Mouse (Mus musculus) midbrain, embryonic 16.5 days (tissue): ENCODE measurements around the gene Rbfox1. TPM values are rescaled to one million over a fixed set of nuclear protein-coding genes. Genes with fewer than 3 reads are reported as not detected.

ENCODE experiments used
- ATAC-seq: fragments of 200-750 bp; cut with Nextera tagmentation; 2 replicates; pipeline ENCODE4 v1.8.0; 2017; ENCODE audit warnings: moderate TSS enrichment
- H3K27ac ChIP-seq: fragments of 300-500 bp; sonication (generic); 2 replicates; pipeline ENCODE4 v1.5.1; 2014; ENCODE audit warnings: mild to moderate bottlenecking, low read length, mixed read lengths
- H3K27me3 ChIP-seq: fragments of 300-500 bp; sonication (generic); 2 replicates; pipeline ENCODE4 v1.6.1; 2014; ENCODE audit warnings: low read depth, low read length, mixed read lengths; ENCODE audit not compliant: control insufficient read depth, insufficient read depth
- H3K36me3 ChIP-seq: fragments of 300-500 bp; sonication (generic); 2 replicates; pipeline ENCODE4 v1.6.1; 2014; ENCODE audit warnings: mild to moderate bottlenecking, low read length, moderate library complexity, mixed read lengths; ENCODE audit not compliant: control insufficient read depth, insufficient read depth
- H3K4me1 ChIP-seq: fragments of 300-500 bp; sonication (generic); 2 replicates; pipeline ENCODE4 v1.6.1; 2014; ENCODE audit warnings: mild to moderate bottlenecking, low read length, mixed read lengths; ENCODE audit not compliant: control insufficient read depth, insufficient read depth
- H3K4me2 ChIP-seq: fragments of 300-500 bp; sonication (generic); 2 replicates; pipeline ENCODE4 v1.6.1; 2014; ENCODE audit warnings: mild to moderate bottlenecking, low read length, mixed read lengths
- H3K4me3 ChIP-seq: fragments of 300-500 bp; sonication (generic); 2 replicates; pipeline ENCODE4 v1.5.1; 2014; ENCODE audit warnings: low read depth, mild to moderate bottlenecking, low read length, moderate library complexity, mixed read lengths
- H3K9ac ChIP-seq: fragments of 300-500 bp; sonication (generic); 2 replicates; pipeline ENCODE4 v1.6.1; 2014; ENCODE audit warnings: low read depth, low read length, mixed read lengths
- H3K9me3 ChIP-seq: fragments of 300-500 bp; sonication (generic); replicated peaks from 2 replicates; pipeline ENCODE4 v1.6.1; 2014; ENCODE audit warnings: mild to moderate bottlenecking, low read length, mixed read lengths; ENCODE audit not compliant: control insufficient read depth, poor library complexity, severe bottlenecking
- WGBS: fragments of 180-500 bp; shearing (Covaris S2); extraction: QIAGEN DNeasy Blood & Tissue Kit; methylation state at CpG from one replicate; pipeline ENCODE4 v1.1.7; 2014; 5-methylcytosine and 5-hydroxymethylcytosine counted together
- polyA plus RNA-seq: library from polyadenylated mRNA; unstranded; fragments of >200 nt; fragmentation: Nextera tagmentation; extraction: Ambion mirVana; gene quantifications from 2 replicates; pipeline ENCODE4 v1.2.1, GENCODE M21; 2015

The Rbfox1 gene
- polyA plus RNA-seq, 1 experiment from 2014 or later: 259 TPM

- Histone ChIP-seq H3K9me3 (no peaks in the 10 kb centered on the region), H3K9ac (no peak overlapping the region), H3K4me1 (no peaks in the 10 kb centered on the region), H3K4me3 (no peak overlapping the region), H3K27ac (no peak overlapping the region), H3K36me3 (no peaks in the 10 kb centered on the region), H3K4me2 (no peak overlapping the region), H3K27me3 (no peaks in the 10 kb centered on the region)
- ATAC-seq: no peak
- WGBS: 93% methylated on average over 7 of the region's 7 CpGs
Observed at GRCm38 (mm10) chr16:7282257-7282656, 1397.1 kb downstream of the Rbfox1 start.

GRCm38 (mm10) chr16:7292985-7293805 lies 1408.0 kb downstream of the Rbfox1 start:
- 52% methylated on average over 16 of the region's 16 CpGs for WGBS
- ATAC-seq: no peak

GRCm38 (mm10) chr16:7302416-7302815 lies 1417.3 kb downstream of the Rbfox1 start:
- no peak overlapping the region for H3K4me2 ChIP-seq
- ATAC-seq: no peak
- H3K27ac ChIP-seq: no peak overlapping the region
- no peaks in the 10 kb centered on the region for H3K9me3 ChIP-seq
- H3K27me3 ChIP-seq: no peaks in the 10 kb centered on the region
- H3K9ac ChIP-seq: no peak overlapping the region
- H3K36me3 ChIP-seq: no peaks in the 10 kb centered on the region
- 67% methylated on average over 3 of the region's 3 CpGs for WGBS
- no peak overlapping the region for H3K4me3 ChIP-seq
- H3K4me1 ChIP-seq: no peaks in the 10 kb centered on the region

More at GRCm38 (mm10) chr16:7292985-7293805, 1408.0 kb downstream of the Rbfox1 start:
- Histone ChIP-seq H3K27ac (no peak overlapping the region), H3K9me3 (no peaks in the 10 kb centered on the region), H3K27me3 (no peaks in the 10 kb centered on the region), H3K36me3 (no peaks in the 10 kb centered on the region), H3K9ac (no peak overlapping the region), H3K4me2 (no peak overlapping the region), H3K4me3 (no peak overlapping the region), H3K4me1 (no peaks in the 10 kb centered on the region; the same call in 1 of the 2 replicates)

- 78% methylated on average over 3 of the region's 3 CpGs for WGBS
- H3K9ac ChIP-seq: no peak overlapping the region
- no peak overlapping the region for H3K4me3 ChIP-seq
- H3K27ac ChIP-seq: no peak overlapping the region
- no peaks in the 10 kb centered on the region for H3K36me3 ChIP-seq
- no peaks in the 10 kb centered on the region for H3K27me3 ChIP-seq
- H3K9me3 ChIP-seq: no peaks in the 10 kb centered on the region
- H3K4me2 ChIP-seq: no peak overlapping the region
- no peaks in the 10 kb centered on the region for H3K4me1 ChIP-seq
- ATAC-seq: no peak
Observed at GRCm38 (mm10) chr16:7329196-7329595, 1444.0 kb downstream of the Rbfox1 start.

GRCm38 (mm10) chr16:7341186-7341585 lies 1456.0 kb downstream of the Rbfox1 start:
- ATAC-seq: no peak
- Histone ChIP-seq H3K27ac (0 out of 2 replicates have a peak overlapping the region, but pooled peaks have one; percentile 14), H3K36me3 (no peaks in the 10 kb centered on the region), H3K27me3 (no peaks in the 10 kb centered on the region), H3K4me1 (peaks cover 5% of the 10 kb centered on the region), H3K9me3 (no peaks in the 10 kb centered on the region), H3K9ac (no peak overlapping the region), H3K4me2 (no peak overlapping the region), H3K4me3 (no peak overlapping the region)
- 22% methylated on average over 4 of the region's 4 CpGs for WGBS

- Histone ChIP-seq H3K9me3 (no peaks in the 10 kb centered on the region), H3K4me3 (no peak overlapping the region), H3K27ac (no peak overlapping the region), H3K36me3 (no peaks in the 10 kb centered on the region), H3K27me3 (no peaks in the 10 kb centered on the region), H3K9ac (no peak overlapping the region), H3K4me2 (no peak overlapping the region), H3K4me1 (peaks cover 10% of the 10 kb centered on the region)
- WGBS: 71% methylated on average over 3 of the region's 3 CpGs
- no peak for ATAC-seq
Observed at GRCm38 (mm10) chr16:7345298-7345697, 1460.1 kb downstream of the Rbfox1 start.

GRCm38 (mm10) chr16:7346001-7346625 lies 1461.0 kb downstream of the Rbfox1 start:
- ATAC-seq: no peak
- 53% methylated on average over 11 of the region's 11 CpGs for WGBS
- no peak overlapping the region for H3K4me2 ChIP-seq
- no peaks in the 10 kb centered on the region for H3K27me3 ChIP-seq
- H3K4me1 ChIP-seq: peaks cover 6% of the 10 kb centered on the region
- H3K4me3 ChIP-seq: no peak overlapping the region
- H3K9ac ChIP-seq: no peak overlapping the region
- H3K36me3 ChIP-seq: no peaks in the 10 kb centered on the region
- no peak overlapping the region for H3K27ac ChIP-seq
- H3K9me3 ChIP-seq: no peaks in the 10 kb centered on the region

- no peaks in the 10 kb centered on the region for H3K36me3 ChIP-seq
- no peak for ATAC-seq
- 57% methylated on average over 7 of the region's 7 CpGs for WGBS
- no peaks in the 10 kb centered on the region for H3K9me3 ChIP-seq
- no peak overlapping the region for H3K9ac ChIP-seq
- no peak overlapping the region for H3K4me3 ChIP-seq
- H3K4me2 ChIP-seq: no peak overlapping the region
- no peak overlapping the region for H3K27ac ChIP-seq
- peaks cover 6% of the 10 kb centered on the region for H3K4me1 ChIP-seq
- H3K27me3 ChIP-seq: no peaks in the 10 kb centered on the region
Observed at GRCm38 (mm10) chr16:7347522-7348165, 1462.5 kb downstream of the Rbfox1 start.

GRCm38 (mm10) chr16:7352808-7353207 lies 1467.7 kb downstream of the Rbfox1 start:
- no peak overlapping the region for H3K9ac ChIP-seq

More at GRCm38 (mm10) chr16:7352808-7353207, 1467.7 kb downstream of the Rbfox1 start:
- Histone ChIP-seq H3K4me1 (peaks cover 6% of the 10 kb centered on the region; the same call in 1 of the 2 replicates), H3K27me3 (no peaks in the 10 kb centered on the region), H3K9me3 (no peaks in the 10 kb centered on the region), H3K4me2 (no peak overlapping the region), H3K36me3 (no peaks in the 10 kb centered on the region), H3K4me3 (no peak overlapping the region), H3K27ac (peak overlapping the region; percentile 31; the same call in 1 of the 2 replicates)
- 52% methylated on average over 16 of the region's 16 CpGs for WGBS
- ATAC-seq: peak; percentile 36; the same call in 1 of the 2 replicates
